Mouse (Mus musculus) heart, postnatal 0 days (tissue): ENCODE measurements around the gene Fgf15. TPM values are rescaled to one million over a fixed set of nuclear protein-coding genes. Genes with fewer than 3 reads are reported as not detected.

Source experiments
- ATAC-seq: fragments of 200-750 bp; cut with Nextera tagmentation; 2 replicates; pipeline ENCODE4 v1.8.0; 2017; ENCODE audit warnings: low read depth, moderate number of reproducible peaks, moderate library complexity; ENCODE audit not compliant: insufficient read depth
- DNase-seq: peaks from one replicate; pipeline ENCODE4 v3.0.0-alpha.2; 2016; ENCODE audit warnings: low spot score
- H3K27ac ChIP-seq: fragments of 300-500 bp; sonication (generic); 2 replicates; pipeline ENCODE4 v1.5.1; 2014; ENCODE audit warnings: low read depth, mild to moderate bottlenecking
- H3K27me3 ChIP-seq: fragments of 300-500 bp; sonication (generic); 2 replicates; pipeline ENCODE4 v1.6.1; 2014; ENCODE audit warnings: low read length, mixed read lengths; ENCODE audit not compliant: control insufficient read depth, insufficient read depth
- H3K36me3 ChIP-seq: fragments of 300-500 bp; sonication (generic); replicated peaks from 2 replicates; pipeline ENCODE4 v1.6.1; 2014; ENCODE audit warnings: low read length, mixed read lengths; ENCODE audit not compliant: control insufficient read depth, insufficient read depth
- H3K4me1 ChIP-seq: fragments of 300-500 bp; sonication (generic); 2 replicates; pipeline ENCODE4 v1.6.1; 2014; ENCODE audit warnings: antibody characterized with exemption; ENCODE audit not compliant: control insufficient read depth, insufficient read depth
- H3K4me2 ChIP-seq: fragments of 300-500 bp; sonication (generic); 2 replicates; pipeline ENCODE4 v1.6.1; 2014; ENCODE audit warnings: low read depth, mild to moderate bottlenecking, low read length, moderate library complexity
- H3K4me3 ChIP-seq: fragments of 300-500 bp; sonication (generic); 2 replicates; pipeline ENCODE4 v1.5.1; 2014; ENCODE audit warnings: low read depth, low read length
- H3K9ac ChIP-seq: fragments of 300-500 bp; sonication (generic); replicated peaks from 2 replicates; pipeline ENCODE4 v1.6.1; 2014; ENCODE audit warnings: low read depth, low read length, mixed read lengths
- H3K9me3 ChIP-seq: fragments of 300-500 bp; sonication (generic); replicated peaks from 2 replicates; pipeline ENCODE4 v1.6.1; 2016; ENCODE audit warnings: low read length; ENCODE audit not compliant: control insufficient read depth
- CTCF ChIP-seq: IDR thresholded peaks from 2 replicates; pipeline ENCODE4 v1.5.1; 2016; ENCODE audit warnings: antibody characterized with exemption, control low read depth, low read depth
- EP300 ChIP-seq: IDR thresholded peaks from 2 replicates; pipeline ENCODE4 v1.6.1; 2016; ENCODE audit warnings: antibody characterized with exemption, low read depth
- WGBS: fragments of 180-500 bp; shearing (Covaris S2); extraction: QIAGEN DNeasy Blood & Tissue Kit; methylation state at CpG from one replicate; pipeline ENCODE4 v1.1.7; 2014; 5-methylcytosine and 5-hydroxymethylcytosine counted together
- polyA plus RNA-seq: library from polyadenylated mRNA; unstranded; fragments of >200 nt; fragmentation: Nextera tagmentation; extraction: Ambion mirVana; gene quantifications from 2 replicates; pipeline ENCODE4 v1.2.1, GENCODE M21; 2015
- total RNA-seq: library from RNA; depleted of rRNA; stranded (reverse); fragments of >200 nt; gene quantifications from 2 replicates; pipeline ENCODE4 v1.2.3, GENCODE M21; 2014; ENCODE audit warnings: low replicate concordance

The Fgf15 gene
- total and polyA plus RNA-seq, 2 experiments from 2014 or later, result not detected

DNA sequence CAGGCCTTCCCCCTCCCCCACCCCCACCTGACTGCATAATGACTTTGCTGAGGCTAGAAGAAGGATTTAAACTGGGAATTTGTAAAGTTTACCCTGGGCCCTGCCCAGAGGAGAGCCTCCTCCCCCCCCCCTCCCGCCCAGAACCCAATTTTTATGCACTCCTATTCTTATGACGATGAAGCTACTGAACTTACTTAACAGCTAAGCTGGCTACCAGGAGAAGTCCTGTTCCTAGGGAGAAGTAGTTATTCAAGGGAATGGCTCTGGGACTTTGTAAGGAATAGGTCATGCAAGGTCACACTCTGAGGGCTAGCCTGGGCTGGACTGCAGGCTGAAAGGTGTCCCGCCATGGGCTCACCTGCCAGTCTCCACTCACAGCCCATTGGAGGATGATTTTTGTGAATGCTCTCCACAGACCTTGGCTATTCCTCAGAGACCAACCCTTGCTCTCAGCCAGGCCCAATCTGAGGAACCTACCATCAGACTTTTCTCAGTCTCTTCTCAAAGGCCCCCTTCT, 38.4 kb upstream of the Fgf15 start:
- Histone ChIP-seq H3K4me1 (no peaks in the 10 kb centered on the region), H3K4me3 (no peak overlapping the region), H3K9me3 (no peaks in the 10 kb centered on the region), H3K27me3 (peaks cover 48% of the 10 kb centered on the region), H3K27ac (no peak overlapping the region), H3K4me2 (no peak overlapping the region), H3K36me3 (no peaks in the 10 kb centered on the region), H3K9ac (no peak overlapping the region)
- no peak for TF ChIP-seq EP300
- TF ChIP-seq CTCF, result no peak
- ATAC-seq (no peak), DNase-seq (no peak)
- WGBS, result 75% methylated on average over 3 of the region's 3 CpGs

DNA sequence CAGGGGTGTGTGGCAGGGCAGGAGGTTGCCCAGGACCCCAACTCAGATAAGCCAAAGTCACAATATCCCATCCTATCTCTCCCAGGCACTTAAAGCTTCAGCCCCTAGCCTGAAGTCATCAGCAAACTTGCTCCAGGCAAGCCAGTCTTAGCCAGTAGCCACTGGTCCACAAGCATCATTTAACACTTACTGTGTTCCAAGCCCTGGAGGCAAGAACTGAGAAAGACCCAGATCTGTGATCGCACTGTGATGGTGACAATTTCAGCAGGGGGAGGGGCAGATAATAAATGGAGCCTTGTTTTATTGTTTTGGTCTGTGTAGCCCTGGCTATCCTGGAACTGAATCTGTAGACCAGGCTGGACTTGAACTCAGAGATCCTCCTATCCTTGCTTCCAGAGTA, 37.6 kb upstream of the Fgf15 start:
- H3K4me3 ChIP-seq, result no peak overlapping the region
- H3K36me3 ChIP-seq, result no peaks in the 10 kb centered on the region
- TF ChIP-seq EP300 (no peak), CTCF (no peak)
- peaks cover 56% of the 10 kb centered on the region for H3K27me3 ChIP-seq
- ATAC-seq (no peak), DNase-seq (no peak)
- no peak overlapping the region for H3K4me2 ChIP-seq
- WGBS, result 93% methylated on average over 1 of the region's 1 CpGs
- no peak overlapping the region for H3K9ac ChIP-seq
- H3K4me1 ChIP-seq, result no peaks in the 10 kb centered on the region
- H3K27ac ChIP-seq, result no peak overlapping the region
- H3K9me3 ChIP-seq, result no peaks in the 10 kb centered on the region

DNA sequence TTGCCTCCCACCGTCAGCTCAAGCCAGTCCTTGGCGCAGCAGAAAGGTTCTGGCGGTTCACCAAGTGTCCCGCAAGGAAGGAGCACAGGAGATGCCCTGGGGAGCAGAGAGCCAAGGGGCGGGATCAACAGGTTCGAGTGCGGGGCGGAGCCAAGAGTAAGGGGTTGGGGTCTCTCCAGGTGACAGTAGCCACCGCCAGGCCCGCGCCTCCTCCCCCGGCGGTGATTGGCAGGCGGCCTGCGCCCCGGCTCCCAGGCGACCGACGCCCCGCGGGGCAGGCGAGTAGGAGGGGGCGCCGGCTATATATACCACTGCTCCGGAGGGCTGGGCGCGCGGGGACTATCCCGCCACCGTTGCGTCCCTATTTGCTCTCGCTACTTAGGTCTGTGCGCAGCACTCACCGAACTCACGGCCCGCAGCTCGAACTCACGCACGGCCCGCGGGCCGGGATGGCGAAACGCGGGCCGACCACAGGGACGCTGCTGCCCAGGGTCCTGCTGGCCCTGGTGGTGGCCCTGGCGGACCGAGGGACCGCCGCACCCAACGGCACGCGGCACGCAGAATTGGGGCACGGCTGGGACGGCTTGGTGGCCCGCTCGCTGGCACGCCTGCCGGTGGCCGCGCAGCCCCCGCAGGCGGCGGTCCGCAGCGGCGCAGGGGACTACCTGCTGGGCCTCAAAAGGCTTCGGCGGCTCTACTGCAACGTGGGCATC, 35.1 kb upstream of the Fgf15 start:
- no peak for DNase-seq
- Histone ChIP-seq H3K4me3 (peak overlapping the region; percentile 25), H3K4me2 (no peak overlapping the region; the same call in 1 of the 2 replicates), H3K9ac (no peak overlapping the region), H3K36me3 (no peaks in the 10 kb centered on the region), H3K9me3 (no peaks in the 10 kb centered on the region), H3K27ac (no peak overlapping the region), H3K27me3 (peaks cover 74% of the 10 kb centered on the region), H3K4me1 (no peaks in the 10 kb centered on the region)
- no peak for ATAC-seq
- 1% methylated on average over 65 of the region's 72 CpGs for WGBS
- TF ChIP-seq EP300 (no peak), CTCF (no peak)

DNA sequence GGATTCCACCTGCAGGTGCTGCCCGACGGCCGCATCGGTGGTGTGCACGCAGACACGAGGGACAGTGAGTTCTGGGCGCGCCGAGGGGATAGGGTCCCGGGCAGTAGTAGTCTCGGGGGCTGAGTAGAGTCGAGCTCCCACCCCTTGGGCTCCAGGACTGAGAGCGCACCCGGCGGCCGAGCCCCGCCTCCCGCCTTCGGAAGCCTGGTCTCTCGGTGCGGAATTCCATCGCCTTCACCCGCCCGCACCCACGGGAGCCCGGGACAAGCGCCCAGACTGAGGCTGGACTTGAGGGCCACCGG, 34.6 kb upstream of the Fgf15 start:
- Histone ChIP-seq H3K4me1 (no peaks in the 10 kb centered on the region), H3K9me3 (no peaks in the 10 kb centered on the region), H3K9ac (no peak overlapping the region), H3K4me3 (peak overlapping the region; percentile 25; the same call in 1 of the 2 replicates), H3K4me2 (no peak overlapping the region; the same call in 1 of the 2 replicates), H3K36me3 (no peaks in the 10 kb centered on the region), H3K27me3 (peaks cover 78% of the 10 kb centered on the region), H3K27ac (no peak overlapping the region)
- DNase-seq (no peak), ATAC-seq (no peak)
- 2% methylated on average over 28 of the region's 28 CpGs for WGBS
- TF ChIP-seq CTCF, result no peak
- TF ChIP-seq EP300, result no peak

DNA sequence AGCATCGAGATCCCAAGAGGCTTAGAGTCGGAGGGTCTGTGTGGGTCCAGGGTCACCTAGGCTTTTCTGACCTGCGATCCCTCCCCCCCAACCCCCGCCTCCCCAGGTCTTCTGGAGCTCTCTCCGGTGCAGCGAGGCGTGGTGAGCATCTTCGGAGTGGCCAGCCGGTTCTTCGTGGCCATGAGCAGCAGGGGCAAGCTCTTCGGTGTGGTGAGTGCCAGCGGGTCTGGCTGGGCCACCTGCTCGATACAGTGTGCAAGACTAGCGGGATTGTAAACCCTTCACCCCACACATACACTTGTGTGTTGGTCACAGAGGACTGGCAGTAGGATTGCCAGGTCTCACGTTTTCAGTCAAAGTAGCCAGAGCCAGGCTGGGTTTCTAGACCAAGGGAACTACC, 34.2 kb upstream of the Fgf15 start:
- Histone ChIP-seq H3K27me3 (peaks cover 82% of the 10 kb centered on the region), H3K9me3 (no peaks in the 10 kb centered on the region), H3K9ac (no peak overlapping the region), H3K36me3 (no peaks in the 10 kb centered on the region), H3K27ac (no peak overlapping the region), H3K4me1 (no peaks in the 10 kb centered on the region), H3K4me2 (no peak overlapping the region), H3K4me3 (no peak overlapping the region)
- TF ChIP-seq CTCF (no peak), EP300 (no peak)
- WGBS, result 5% methylated on average over 13 of the region's 15 CpGs
- DNase-seq (no peak), ATAC-seq (no peak)

DNA sequence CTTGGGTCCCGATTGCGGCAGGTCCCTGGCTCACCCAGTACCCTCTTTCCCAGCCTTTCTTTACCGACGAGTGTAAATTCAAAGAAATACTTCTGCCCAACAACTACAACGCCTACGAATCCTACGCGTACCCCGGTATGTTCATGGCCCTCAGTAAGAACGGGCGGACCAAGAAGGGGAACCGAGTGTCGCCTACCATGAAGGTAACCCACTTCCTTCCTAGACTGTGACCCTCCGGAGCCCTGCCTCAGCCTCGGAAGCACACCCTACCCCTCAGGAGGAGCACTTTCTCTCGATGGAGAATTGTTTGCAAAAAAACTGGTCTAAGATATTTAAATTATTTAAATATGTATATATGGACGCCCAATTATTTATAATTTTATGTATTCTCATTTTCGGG, 33.6 kb upstream of the Fgf15 start:
- Histone ChIP-seq H3K4me1 (no peaks in the 10 kb centered on the region), H3K9ac (no peak overlapping the region), H3K27me3 (peaks cover 86% of the 10 kb centered on the region), H3K9me3 (no peaks in the 10 kb centered on the region), H3K36me3 (no peaks in the 10 kb centered on the region), H3K4me3 (no peak overlapping the region), H3K27ac (no peak overlapping the region), H3K4me2 (no peak overlapping the region)
- 4% methylated on average over 18 of the region's 18 CpGs for WGBS
- ATAC-seq (no peak), DNase-seq (no peak)
- TF ChIP-seq EP300, result no peak
- no peak for TF ChIP-seq CTCF
